Comparison of ENCODE assay signal across 8 mouse cellular contexts in genomic region chr19:46152127-46152803, GRCm38 (mm10). TPM values are rescaled to one million over a fixed set of nuclear protein-coding genes. Genes with fewer than 3 reads are reported as not detected.
A peak's percentile ranks its signal among the peaks of the same experiment; 100 is the strongest.
DNase-seq lines count a peak whose midpoint lies in the region; ATAC-seq lines count a peak whose summit lies in the region.

Gene Gbf1, plus strand, starts transcription at chr19:46152509.

- DNase-seq in adipocyte (ENCODE audit: low spot score), result peak; percentile 100
- DNase-seq in embryo, embryonic 10 days (ENCODE audit: low spot score), result peak; percentile 98
- peak; percentile 83 for DNase-seq in gastrocnemius, postnatal 10 days
- DNase-seq in induced T-regulatory cell, adult 2 months (ENCODE audit: low read depth), result peak; percentile 99
- DNase-seq in left cerebral cortex, adult 9 months (ENCODE audit: low spot score in 2 of 2), result peak; percentile 99
- DNase-seq in right cerebral cortex, postnatal 14 days, result peak; percentile 89
- DNase-seq in urinary bladder, postnatal 36 days (ENCODE audit: low spot score in 2 of 2), result peak; percentile 90 to 93

- peak; percentile 90 for ATAC-seq in megakaryocyte progenitor cell, adult 5-6 weeks (replicated peaks; ENCODE audit: poor library complexity)

RNA-seq across cellular contexts. Expression of gene Gbf1, which starts in this region (rescaled TPM):
- total RNA-seq in gastrocnemius, postnatal 10 days (2021), result 10 to 100 TPM; 54.9 to 62.5 TPM
- total RNA-seq in megakaryocyte progenitor cell, adult 5-6 weeks (2015), result 43.9 and 48.7 TPM in 2 replicates
- 21.8 and 39.4 TPM in 2 replicates for total RNA-seq in megakaryocyte progenitor cell, adult 5-6 weeks (2017)

Comparison
In these comparisons a context has a peak if more than half of its experiments do, and no peak if none do; other contexts are left out.
1. Peak in every context shown above with its lines: DNase-seq and ATAC-seq.